Mouse (Mus musculus) midbrain, postnatal 0 days (tissue): ENCODE measurements at regions not wholly inside any gene's neighbourhood (a gene's known extent, or its start where the extent isn't known, plus 50 kb on each side); places are given as distances from the start of the nearest gene placed in this dataset.

Source experiments
- ATAC-seq: fragments of 200-750 bp; cut with Nextera tagmentation; 2 replicates; pipeline ENCODE4 v1.8.0; 2017; ENCODE audit warnings: moderate number of reproducible peaks, mild to moderate bottlenecking, moderate TSS enrichment, moderate library complexity; ENCODE audit not compliant: low FRiP score
- DNase-seq: peaks from one replicate; pipeline ENCODE4 v3.0.0-alpha.2; 2015; ENCODE audit warnings: low spot score
- H3K27ac ChIP-seq: fragments of 300-500 bp; sonication (generic); 2 replicates; pipeline ENCODE4 v1.5.1; 2014; ENCODE audit warnings: low read depth, mild to moderate bottlenecking, low read length, mixed read lengths
- H3K27me3 ChIP-seq: fragments of 300-500 bp; sonication (generic); 2 replicates; pipeline ENCODE4 v1.6.1; 2014; ENCODE audit warnings: low read length, control low read depth, mixed read lengths; ENCODE audit not compliant: insufficient read depth
- H3K36me3 ChIP-seq: fragments of 300-500 bp; sonication (generic); 2 replicates; pipeline ENCODE4 v1.6.1; 2014; ENCODE audit warnings: low read length, control low read depth, mixed read lengths; ENCODE audit not compliant: insufficient read depth
- H3K4me1 ChIP-seq: fragments of 300-500 bp; sonication (generic); 2 replicates; pipeline ENCODE4 v1.6.1; 2014; ENCODE audit warnings: mild to moderate bottlenecking, control low read depth, antibody characterized with exemption, low read length, mixed read lengths; ENCODE audit not compliant: insufficient read depth
- H3K4me2 ChIP-seq: fragments of 300-500 bp; sonication (generic); 2 replicates; pipeline ENCODE4 v1.6.1; 2014; ENCODE audit warnings: low read depth, mild to moderate bottlenecking, low read length, mixed read lengths; ENCODE audit not compliant: poor library complexity, severe bottlenecking
- H3K4me3 ChIP-seq: fragments of 300-500 bp; sonication (generic); 2 replicates; pipeline ENCODE4 v1.5.1; 2014; ENCODE audit warnings: low read depth, mild to moderate bottlenecking, low read length, moderate library complexity
- H3K9ac ChIP-seq: fragments of 300-500 bp; sonication (generic); replicated peaks from 2 replicates; pipeline ENCODE4 v1.6.1; 2014; ENCODE audit warnings: mild to moderate bottlenecking, low read length, moderate library complexity, mixed read lengths; ENCODE audit not compliant: poor library complexity, severe bottlenecking
- H3K9me3 ChIP-seq: fragments of 300-500 bp; sonication (generic); 2 replicates; pipeline ENCODE4 v1.6.1; 2016; ENCODE audit warnings: low read length, control low read depth
- CTCF ChIP-seq: IDR thresholded peaks from 2 replicates; pipeline ENCODE4 v1.5.1; 2016; ENCODE audit warnings: antibody characterized with exemption, mild to moderate bottlenecking
- WGBS: fragments of 180-500 bp; shearing (Covaris S2); extraction: QIAGEN DNeasy Blood & Tissue Kit; methylation state at CpG from one replicate; pipeline ENCODE4 v1.1.7; 2014; 5-methylcytosine and 5-hydroxymethylcytosine counted together

DNA sequence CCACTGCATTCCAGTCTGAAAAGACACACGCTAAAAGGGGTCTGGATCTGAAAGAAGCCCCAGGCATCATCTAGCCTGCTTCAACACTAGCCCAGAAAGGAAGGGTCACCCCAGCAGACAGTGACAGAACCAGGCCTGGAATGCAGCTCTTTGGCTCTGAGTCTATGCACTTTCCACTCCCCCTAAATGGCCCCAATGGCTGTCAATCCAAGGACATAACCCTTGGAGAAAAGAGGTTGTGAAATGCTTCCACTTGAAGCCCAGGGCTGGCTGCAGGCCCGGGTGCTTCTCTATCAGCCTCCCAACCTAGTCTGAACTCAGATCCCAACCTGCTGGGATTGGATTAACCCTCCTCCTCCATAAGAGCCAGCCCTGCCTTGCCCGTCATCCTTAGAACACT, 194.6 kb upstream of the Bcl6 start:
- Histone ChIP-seq H3K9me3 (no peaks in the 10 kb centered on the region), H3K9ac (no peak overlapping the region), H3K27me3 (no peaks in the 10 kb centered on the region), H3K4me2 (no peak overlapping the region), H3K4me3 (no peak overlapping the region), H3K27ac (no peak overlapping the region), H3K36me3 (no peaks in the 10 kb centered on the region), H3K4me1 (no peaks in the 10 kb centered on the region)
- WGBS: 72% methylated on average over 3 of the region's 3 CpGs
- DNase-seq (no peak), ATAC-seq (no peak)
- TF ChIP-seq CTCF: no peak

DNA sequence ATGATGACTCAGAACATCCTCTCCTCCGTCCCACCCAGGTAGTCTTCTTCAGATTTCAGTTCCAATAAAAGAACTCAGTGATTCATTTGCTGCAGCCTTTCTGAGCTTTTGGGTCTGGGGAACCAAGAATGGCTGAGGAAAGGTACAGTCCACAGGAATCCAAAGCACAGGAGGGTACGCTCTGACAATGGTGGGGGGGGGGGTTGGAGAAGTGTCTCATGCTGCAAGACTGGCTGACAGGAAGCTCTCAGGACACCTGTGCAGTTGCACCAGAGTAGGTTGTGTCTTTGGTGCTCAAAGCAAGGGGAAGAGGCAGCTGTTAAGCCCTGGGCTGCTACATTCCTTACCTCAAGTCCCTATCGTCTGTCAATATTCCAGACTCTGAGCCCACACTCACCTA, 192.7 kb upstream of the Bcl6 start:
- Histone ChIP-seq H3K4me1 (no peaks in the 10 kb centered on the region), H3K4me2 (no peak overlapping the region), H3K9ac (no peak overlapping the region), H3K27ac (no peak overlapping the region), H3K36me3 (no peaks in the 10 kb centered on the region), H3K9me3 (no peaks in the 10 kb centered on the region), H3K27me3 (no peaks in the 10 kb centered on the region), H3K4me3 (no peak overlapping the region)
- 88% methylated on average over 3 of the region's 3 CpGs for WGBS
- DNase-seq (no peak), ATAC-seq (no peak)
- TF ChIP-seq CTCF: no peak

DNA sequence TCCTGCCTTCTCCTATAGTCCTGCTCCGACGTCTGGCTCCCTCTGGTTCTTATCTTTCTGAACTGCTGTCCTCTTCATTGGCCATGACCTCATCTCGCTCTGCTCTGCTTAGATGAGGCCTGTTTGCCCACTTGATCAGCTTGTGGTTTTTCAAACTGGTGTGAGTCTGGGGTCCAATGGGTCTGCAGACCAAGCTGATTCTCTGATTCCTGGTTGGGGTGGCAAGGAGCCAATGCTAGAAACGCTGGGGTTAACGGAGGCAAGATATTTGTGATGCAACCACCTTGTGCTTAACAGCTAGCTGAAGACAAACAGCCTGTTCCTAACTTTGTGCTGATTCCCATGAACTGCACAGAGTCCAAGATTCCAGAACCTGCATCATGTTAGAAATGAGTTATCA, 192.0 kb upstream of the Bcl6 start:
- no peak for TF ChIP-seq CTCF
- DNase-seq (no peak), ATAC-seq (no peak)
- no peaks in the 10 kb centered on the region for H3K4me1 ChIP-seq
- 90% methylated on average over 5 of the region's 5 CpGs for WGBS
- no peak overlapping the region for H3K27ac ChIP-seq
- H3K9me3 ChIP-seq: no peaks in the 10 kb centered on the region
- no peaks in the 10 kb centered on the region for H3K36me3 ChIP-seq
- no peak overlapping the region for H3K9ac ChIP-seq
- H3K4me2 ChIP-seq: no peak overlapping the region
- H3K27me3 ChIP-seq: no peaks in the 10 kb centered on the region
- H3K4me3 ChIP-seq: no peak overlapping the region

DNA sequence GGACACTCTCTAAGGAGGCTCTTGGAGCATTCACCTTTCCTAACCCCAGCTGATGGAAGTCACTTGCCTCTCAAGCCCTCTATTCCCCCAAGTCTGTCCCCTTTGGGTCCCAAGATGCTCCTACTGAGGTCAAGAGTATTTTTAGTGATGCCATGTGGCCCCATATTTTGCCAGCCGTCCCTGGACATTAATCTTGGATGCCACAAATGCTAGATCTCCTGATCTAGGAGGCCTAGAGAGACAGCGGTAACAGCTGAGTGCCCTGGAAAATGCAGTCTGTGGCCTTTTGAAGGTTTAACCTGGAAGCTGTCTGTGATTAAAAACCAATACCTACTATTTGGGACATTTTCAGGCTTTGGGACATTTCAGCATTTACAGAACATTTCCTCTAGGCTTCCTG, 188.9 kb upstream of the Bcl6 start:
- 90% methylated on average over 2 of the region's 2 CpGs for WGBS
- no peak for TF ChIP-seq CTCF

DNA sequence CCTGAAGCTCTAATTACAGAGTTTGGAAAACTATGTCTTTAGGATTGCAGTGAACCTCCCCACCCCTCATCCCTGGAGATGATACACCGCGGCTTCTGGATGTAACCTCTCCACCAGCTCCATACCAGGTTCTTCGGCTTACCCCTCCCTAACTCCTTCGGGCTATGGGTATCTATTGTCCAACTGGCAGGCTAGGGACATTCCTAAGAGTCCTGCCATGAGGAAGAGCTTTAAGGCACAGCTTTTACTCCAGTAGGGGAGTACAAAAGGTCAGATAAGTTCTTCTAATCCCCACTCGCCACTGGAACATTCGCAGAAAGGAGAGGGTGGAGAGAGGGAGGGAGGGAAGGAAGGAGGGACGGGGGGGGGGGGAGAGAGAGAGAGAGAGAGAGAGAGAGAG, 188.5 kb upstream of the Bcl6 start:
- Histone ChIP-seq H3K4me3 (no peak overlapping the region), H3K36me3 (no peaks in the 10 kb centered on the region), H3K9ac (no peak overlapping the region), H3K27me3 (no peaks in the 10 kb centered on the region), H3K4me2 (no peak overlapping the region), H3K27ac (no peak overlapping the region), H3K9me3 (no peaks in the 10 kb centered on the region), H3K4me1 (no peaks in the 10 kb centered on the region)
- WGBS: 41% methylated on average over 7 of the region's 7 CpGs
- ATAC-seq (no peak), DNase-seq (no peak)
- no peak for TF ChIP-seq CTCF

More for the DNA sequence above, 188.9 kb upstream of the Bcl6 start:
- DNase-seq (no peak), ATAC-seq (no peak)
- Histone ChIP-seq H3K9me3 (no peaks in the 10 kb centered on the region), H3K27me3 (no peaks in the 10 kb centered on the region), H3K4me1 (no peaks in the 10 kb centered on the region), H3K4me3 (no peak overlapping the region), H3K4me2 (no peak overlapping the region), H3K9ac (no peak overlapping the region), H3K27ac (no peak overlapping the region), H3K36me3 (no peaks in the 10 kb centered on the region)

DNA sequence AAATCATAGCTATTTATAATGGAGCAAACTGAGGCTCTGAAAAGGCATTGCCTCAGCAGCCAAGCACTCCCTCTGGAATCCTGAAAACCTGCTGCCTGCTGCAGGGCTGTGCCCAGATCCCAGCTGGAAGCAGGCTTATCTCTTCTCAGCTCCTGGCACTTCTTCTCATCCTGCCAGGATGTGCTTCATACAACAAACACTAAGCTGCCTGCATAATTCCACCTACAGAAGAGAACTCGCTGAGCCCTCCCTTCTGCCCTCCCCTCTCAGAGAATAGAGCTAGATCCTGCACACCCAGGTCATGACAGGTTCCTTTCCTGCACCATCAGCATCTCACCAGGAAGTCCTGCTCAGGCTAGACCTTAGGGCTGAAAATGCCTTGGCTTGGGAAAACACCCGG, 187.4 kb upstream of the Bcl6 start:
- Histone ChIP-seq H3K9me3 (no peaks in the 10 kb centered on the region), H3K27ac (no peak overlapping the region), H3K9ac (no peak overlapping the region), H3K4me3 (no peak overlapping the region), H3K27me3 (no peaks in the 10 kb centered on the region), H3K4me2 (no peak overlapping the region), H3K36me3 (no peaks in the 10 kb centered on the region), H3K4me1 (no peaks in the 10 kb centered on the region)
- peak; percentile 53 for DNase-seq
- WGBS: 53% methylated on average over 2 of the region's 2 CpGs
- no peak for ATAC-seq
- no peak for TF ChIP-seq CTCF
